Mouse (Mus musculus): ENCODE measurements around the gene Snapin.

Gene Snapin

GRCm38 (mm10) chr3:90454931-90455330, 35.9 kb downstream of the Snapin start:
- no peak for DNase-seq (ENCODE audit: low spot score)

- no peak for DNase-seq (ENCODE audit: low spot score)
Observed at GRCm38 (mm10) chr3:90451396-90452095, 39.3 kb downstream of the Snapin start.

GRCm38 (mm10) chr3:90450874-90451273, 40.0 kb downstream of the Snapin start:
- no peak for DNase-seq (ENCODE audit: low spot score)

GRCm38 (mm10) chr3:90448626-90449025, 42.2 kb downstream of the Snapin start:
- DNase-seq (ENCODE audit: low spot score), result no peak

GRCm38 (mm10) chr3:90447123-90447494, 43.7 kb downstream of the Snapin start:
- DNase-seq (ENCODE audit: low spot score), result no peak

- peak; percentile 91 for DNase-seq (ENCODE audit: low spot score)
Observed at GRCm38 (mm10) chr3:90446389-90447122, 44.3 kb downstream of the Snapin start.

GRCm38 (mm10) chr3:90445417-90446200, 45.2 kb downstream of the Snapin start:
- DNase-seq (ENCODE audit: low spot score), result no peak

GRCm38 (mm10) chr3:90443977-90444376, 46.9 kb downstream of the Snapin start:
- DNase-seq (ENCODE audit: low spot score), result no peak

GRCm38 (mm10) chr3:90440756-90441155, 50.1 kb downstream of the Snapin start:
- DNase-seq (ENCODE audit: low spot score), result no peak

Measured in testis, postnatal 10 days (tissue).